Mouse (Mus musculus) adrenal gland, adult 2 months (tissue): ENCODE results near the gene Rcn1. TPM values are rescaled to one million over a fixed set of nuclear protein-coding genes. Genes with fewer than 3 reads are reported as not detected.

Experiments used
- DNase-seq: peaks from one replicate; pipeline ENCODE4 v3.0.0; 2021
- long read RNA-seq: library from polyadenylated mRNA; stranded (forward); transcript quantifications from one replicate; pipeline ENCODE4 v2.0.0, GENCODE M21; 2021
- polyA plus RNA-seq: library from polyadenylated mRNA; depleted of rRNA; stranded (reverse); fragments of >200 nt; gene quantifications from 2 replicates; pipeline ENCODE4 v1.2.3, GENCODE M21; 2012; rRNA removed
- total RNA-seq, 2 experiments: library from RNA; stranded (reverse); gene quantifications; 2 replicates each; pipeline ENCODE4 v1.2.3; 2021

Gene Rcn1
- total RNA-seq (100 to 1,000 TPM in 1 of 2 experiments, 10 to 100 TPM in 1; 41.9 to 147 TPM), polyA plus RNA-seq (64.3 and 72.1 TPM in 2 replicates)
- long read RNA-seq, transcript Rcn1-201 (6 exons, 2,720 nt): major isoform, 64 of 66 reads
- long read RNA-seq, partial matches to known transcripts: 1 of 66 reads
- long read RNA-seq, other reads (novel, unspliced or antisense): 1 of 66 reads

- DNase-seq: peak; percentile 89
These were observed at the start of gene Rcn1 for GRCm38 (mm10) chr2:105399085-105399891. Rcn1 (minus strand) TSS chr2:105399319.

GRCm38 (mm10) chr2:105444072-105444471 lies 45.0 kb upstream of the Rcn1 start:
- DNase-seq: peak; percentile 6

- DNase-seq: no peak
These were observed 39.9 kb upstream of the Rcn1 start for GRCm38 (mm10) chr2:105439022-105439421.

- DNase-seq: no peak
These were observed 39.4 kb upstream of the Rcn1 start for GRCm38 (mm10) chr2:105438525-105438924.

- DNase-seq: no peak
These were observed 33.8 kb upstream of the Rcn1 start for GRCm38 (mm10) chr2:105432927-105433326.

- no peak for DNase-seq
These were observed 31.3 kb upstream of the Rcn1 start for GRCm38 (mm10) chr2:105430373-105430772.

- no peak for DNase-seq
These were observed 30.8 kb upstream of the Rcn1 start for GRCm38 (mm10) chr2:105429899-105430298.

- no peak for DNase-seq
These were observed 29.3 kb upstream of the Rcn1 start for GRCm38 (mm10) chr2:105428467-105428866.

GRCm38 (mm10) chr2:105428029-105428428 lies 28.9 kb upstream of the Rcn1 start:
- peak; percentile 63 for DNase-seq

GRCm38 (mm10) chr2:105427447-105427846 lies 28.3 kb upstream of the Rcn1 start:
- no peak for DNase-seq

- DNase-seq: no peak
These were observed 19.6 kb upstream of the Rcn1 start for GRCm38 (mm10) chr2:105418629-105419227.

- no peak for DNase-seq
These were observed 18.5 kb upstream of the Rcn1 start for GRCm38 (mm10) chr2:105417663-105418062.

- DNase-seq: no peak
These were observed 17.7 kb upstream of the Rcn1 start for GRCm38 (mm10) chr2:105416660-105417348.

GRCm38 (mm10) chr2:105416046-105416659 lies 17.0 kb upstream of the Rcn1 start:
- no peak for DNase-seq

- DNase-seq: no peak
These were observed 15.2 kb upstream of the Rcn1 start for GRCm38 (mm10) chr2:105414309-105414708.

- DNase-seq: no peak
These were observed 10.1 kb upstream of the Rcn1 start for GRCm38 (mm10) chr2:105409253-105409652.

- no peak for DNase-seq
These were observed 9.4 kb upstream of the Rcn1 start for GRCm38 (mm10) chr2:105408511-105408910.

GRCm38 (mm10) chr2:105402180-105402579 lies 3.1 kb upstream of the Rcn1 start:
- no peak for DNase-seq

- DNase-seq: no peak
These were observed 1.4 kb upstream of the Rcn1 start for GRCm38 (mm10) chr2:105400558-105400957.

- peak; percentile 80 for DNase-seq
These were observed 459 bp downstream of the Rcn1 start for GRCm38 (mm10) chr2:105398636-105399084.

GRCm38 (mm10) chr2:105397446-105398211 lies 1.5 kb downstream of the Rcn1 start:
- DNase-seq: no peak
